Mouse (Mus musculus): Measurements from ENCODE around the gene Dab2. TPM values are rescaled to one million over a fixed set of nuclear protein-coding genes. Genes with fewer than 3 reads are reported as not detected.
A peak's percentile ranks its signal among the peaks of the same experiment; 100 is the strongest.

Dab2 gene
- polyA plus RNA-seq, 1 experiment from 2014 or later, result 66.0 TPM

DNA sequence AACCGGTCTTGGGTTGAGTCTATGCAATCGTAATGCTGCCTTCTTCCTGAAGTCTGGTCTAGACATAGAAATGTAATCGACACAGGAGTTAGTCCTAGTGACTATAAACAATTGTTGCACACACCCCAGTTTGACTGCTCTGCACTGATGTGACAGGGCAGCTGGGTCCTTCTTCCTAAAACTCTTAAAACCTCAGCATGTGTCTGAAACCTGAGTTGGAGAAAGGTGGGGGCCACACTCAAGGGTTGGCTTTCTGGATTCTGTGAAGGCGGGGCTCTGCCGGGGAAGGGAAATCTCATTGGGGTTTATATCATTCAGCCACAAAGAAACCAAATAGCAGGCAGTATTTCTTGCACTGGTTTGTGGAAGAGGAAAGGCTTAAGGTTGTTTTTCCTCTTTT, 104.6 kb downstream of the Dab2 start:
- Histone ChIP-seq H3K27me3 (ENCODE audit: control insufficient read depth, insufficient read depth, low read length) (no peaks in the 10 kb centered on the region), H3K9ac (replicated peaks; ENCODE audit: low read depth, low read length) (no peak overlapping the region), H3K9me3 (ENCODE audit: control insufficient read depth, low read depth, low read length) (no peaks in the 10 kb centered on the region), H3K36me3 (ENCODE audit: control insufficient read depth, insufficient read depth, low read length) (no peaks in the 10 kb centered on the region; the same call in 1 of the 2 replicates), H3K4me2 (replicated peaks; ENCODE audit: low read depth, low read length) (no peak overlapping the region), H3K4me1 (ENCODE audit: control insufficient read depth, insufficient read depth, low read length) (no peaks in the 10 kb centered on the region), H3K27ac (ENCODE audit: low read length) (no peak overlapping the region), H3K4me3 (ENCODE audit: low read depth, low read length) (no peak overlapping the region)
- WGBS, result 70% methylated on average over 5 of the region's 5 CpGs
- no peak for ATAC-seq (ENCODE audit: insufficient number of reproducible peaks, insufficient read depth, low FRiP score, low read depth)

GRCm38 (mm10) chr15:6406771-6407170, 107.2 kb downstream of the Dab2 start:
- Histone ChIP-seq H3K4me3 (ENCODE audit: low read depth, low read length) (no peak overlapping the region), H3K4me2 (replicated peaks; ENCODE audit: low read depth, low read length) (no peak overlapping the region), H3K9ac (replicated peaks; ENCODE audit: low read depth, low read length) (no peak overlapping the region), H3K4me1 (ENCODE audit: control insufficient read depth, insufficient read depth, low read length) (no peaks in the 10 kb centered on the region), H3K9me3 (ENCODE audit: control insufficient read depth, low read depth, low read length) (no peaks in the 10 kb centered on the region), H3K36me3 (ENCODE audit: control insufficient read depth, insufficient read depth, low read length) (no peaks in the 10 kb centered on the region), H3K27ac (ENCODE audit: low read length) (no peak overlapping the region), H3K27me3 (ENCODE audit: control insufficient read depth, insufficient read depth, low read length) (no peaks in the 10 kb centered on the region)
- WGBS, result 88% methylated on average over 6 of the region's 6 CpGs
- ATAC-seq (ENCODE audit: insufficient number of reproducible peaks, insufficient read depth, low FRiP score, low read depth), result no peak

DNA sequence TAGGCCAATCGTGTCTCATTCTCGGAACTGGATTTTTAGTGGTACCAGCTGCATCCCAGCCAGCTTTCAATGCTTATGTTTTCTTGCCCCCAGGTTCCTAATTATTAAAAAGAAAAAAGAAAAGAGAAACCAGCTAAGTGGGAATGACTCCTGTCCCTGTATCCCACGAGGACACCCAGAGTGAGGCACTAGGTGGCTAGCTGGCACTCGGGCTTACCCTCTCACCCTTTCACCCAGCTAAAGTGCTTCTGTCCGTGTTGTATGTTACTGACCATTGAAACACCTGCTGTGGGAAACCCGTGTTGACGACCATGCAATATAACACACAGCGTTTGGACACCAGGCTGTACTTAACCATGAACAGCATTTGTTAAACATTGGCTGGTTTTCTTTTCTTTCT, 109.4 kb downstream of the Dab2 start:
- WGBS, result 87% methylated on average over 8 of the region's 8 CpGs
- H3K27me3 ChIP-seq (ENCODE audit: control insufficient read depth, insufficient read depth, low read length), result no peaks in the 10 kb centered on the region

GRCm38 (mm10) chr15:6410161-6410560, 110.6 kb downstream of the Dab2 start:
- no peaks in the 10 kb centered on the region for H3K4me1 ChIP-seq (ENCODE audit: control insufficient read depth, insufficient read depth, low read length)
- no peak overlapping the region for H3K4me2 ChIP-seq (replicated peaks; ENCODE audit: low read depth, low read length)
- no peak overlapping the region for H3K4me3 ChIP-seq (ENCODE audit: low read depth, low read length)
- no peak overlapping the region for H3K9ac ChIP-seq (replicated peaks; ENCODE audit: low read depth, low read length)
- H3K9me3 ChIP-seq (ENCODE audit: control insufficient read depth, low read depth, low read length), result no peaks in the 10 kb centered on the region
- H3K27ac ChIP-seq (ENCODE audit: low read length), result no peak overlapping the region
- no peaks in the 10 kb centered on the region for H3K27me3 ChIP-seq (ENCODE audit: control insufficient read depth, insufficient read depth, low read length)
- no peak for ATAC-seq (ENCODE audit: insufficient number of reproducible peaks, insufficient read depth, low FRiP score, low read depth)
- no peaks in the 10 kb centered on the region for H3K36me3 ChIP-seq (ENCODE audit: control insufficient read depth, insufficient read depth, low read length)
- WGBS, result 69% methylated on average over 3 of the region's 3 CpGs

More for the DNA sequence above, 109.4 kb downstream of the Dab2 start:
- H3K4me1 ChIP-seq (ENCODE audit: control insufficient read depth, insufficient read depth, low read length), result no peaks in the 10 kb centered on the region
- no peak overlapping the region for H3K9ac ChIP-seq (replicated peaks; ENCODE audit: low read depth, low read length)
- H3K9me3 ChIP-seq (ENCODE audit: control insufficient read depth, low read depth, low read length), result no peaks in the 10 kb centered on the region
- H3K4me2 ChIP-seq (replicated peaks; ENCODE audit: low read depth, low read length), result no peak overlapping the region
- H3K4me3 ChIP-seq (ENCODE audit: low read depth, low read length), result no peak overlapping the region
- no peaks in the 10 kb centered on the region for H3K36me3 ChIP-seq (ENCODE audit: control insufficient read depth, insufficient read depth, low read length)
- no peak overlapping the region for H3K27ac ChIP-seq (ENCODE audit: low read length)
- ATAC-seq (ENCODE audit: insufficient number of reproducible peaks, insufficient read depth, low FRiP score, low read depth), result no peak

DNA sequence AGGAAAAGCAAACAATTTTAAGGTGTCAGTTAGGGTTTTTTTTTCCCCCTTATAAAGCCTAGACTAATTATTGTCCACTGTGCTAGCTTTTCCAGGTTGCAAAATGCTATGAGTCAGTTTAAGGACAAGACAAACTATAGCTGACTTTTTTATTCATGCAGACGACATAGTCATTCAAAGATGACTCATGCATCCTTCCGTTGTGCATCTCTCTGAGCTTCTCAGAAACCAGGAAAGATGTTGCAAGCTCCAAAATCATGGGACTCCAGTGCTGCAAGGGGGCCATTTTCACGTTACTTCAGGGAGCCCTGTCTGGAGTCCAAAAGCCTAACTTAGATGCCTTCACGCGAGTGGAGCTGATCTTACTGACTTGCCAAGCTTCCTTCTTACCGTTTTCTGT, 111.7 kb downstream of the Dab2 start:
- H3K9ac ChIP-seq (replicated peaks; ENCODE audit: low read depth, low read length), result no peak overlapping the region
- no peak overlapping the region for H3K4me3 ChIP-seq (ENCODE audit: low read depth, low read length)
- H3K36me3 ChIP-seq (ENCODE audit: control insufficient read depth, insufficient read depth, low read length), result no peaks in the 10 kb centered on the region
- H3K27me3 ChIP-seq (ENCODE audit: control insufficient read depth, insufficient read depth, low read length), result no peaks in the 10 kb centered on the region
- 85% methylated on average over 6 of the region's 6 CpGs for WGBS
- H3K9me3 ChIP-seq (ENCODE audit: control insufficient read depth, low read depth, low read length), result no peaks in the 10 kb centered on the region
- H3K4me2 ChIP-seq (replicated peaks; ENCODE audit: low read depth, low read length), result no peak overlapping the region
- H3K4me1 ChIP-seq (ENCODE audit: control insufficient read depth, insufficient read depth, low read length), result no peaks in the 10 kb centered on the region
- no peak overlapping the region for H3K27ac ChIP-seq (ENCODE audit: low read length)
- ATAC-seq (ENCODE audit: insufficient number of reproducible peaks, insufficient read depth, low FRiP score, low read depth), result no peak

DNA sequence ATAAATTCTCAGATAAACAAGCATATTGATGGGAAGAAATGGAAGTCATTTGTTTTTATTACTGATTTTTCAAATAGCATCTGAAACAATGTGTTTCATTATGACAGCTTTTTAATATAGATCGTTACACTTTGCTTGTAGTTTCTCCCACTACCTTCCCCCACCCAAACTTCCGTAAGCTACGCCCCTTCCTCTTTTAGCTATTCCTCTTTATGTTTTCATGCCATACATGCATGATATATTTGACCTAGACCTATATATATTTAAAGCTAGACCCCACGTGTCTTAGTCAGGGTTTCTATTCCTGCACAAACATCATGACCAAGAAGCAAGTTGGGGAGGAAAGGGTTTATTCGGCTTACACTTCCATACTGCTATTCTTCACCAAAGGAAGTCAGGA, 115.7 kb downstream of the Dab2 start:
- Histone ChIP-seq H3K27me3 (ENCODE audit: control insufficient read depth, insufficient read depth, low read length) (no peaks in the 10 kb centered on the region), H3K27ac (ENCODE audit: low read length) (no peak overlapping the region), H3K9me3 (ENCODE audit: control insufficient read depth, low read depth, low read length) (no peaks in the 10 kb centered on the region), H3K4me1 (ENCODE audit: control insufficient read depth, insufficient read depth, low read length) (no peaks in the 10 kb centered on the region), H3K4me3 (ENCODE audit: low read depth, low read length) (no peak overlapping the region), H3K4me2 (replicated peaks; ENCODE audit: low read depth, low read length) (no peak overlapping the region), H3K9ac (replicated peaks; ENCODE audit: low read depth, low read length) (no peak overlapping the region), H3K36me3 (ENCODE audit: control insufficient read depth, insufficient read depth, low read length) (no peaks in the 10 kb centered on the region; the same call in 1 of the 2 replicates)
- no peak for ATAC-seq (ENCODE audit: insufficient number of reproducible peaks, insufficient read depth, low FRiP score, low read depth)
- 84% methylated on average over 5 of the region's 5 CpGs for WGBS

GRCm38 (mm10) chr15:6431777-6432176, 132.2 kb downstream of the Dab2 start:
- H3K4me2 ChIP-seq (replicated peaks; ENCODE audit: low read depth, low read length), result no peak overlapping the region
- peaks cover 3% of the 10 kb centered on the region; the same call in 1 of the 2 replicates for H3K36me3 ChIP-seq (ENCODE audit: control insufficient read depth, insufficient read depth, low read length)
- H3K4me1 ChIP-seq (ENCODE audit: control insufficient read depth, insufficient read depth, low read length), result peaks cover 3% of the 10 kb centered on the region; the same call in 1 of the 2 replicates
- no peak for ATAC-seq (ENCODE audit: insufficient number of reproducible peaks, insufficient read depth, low FRiP score, low read depth)
- H3K27ac ChIP-seq (ENCODE audit: low read length), result peak overlapping the region; percentile 44; the same call in 1 of the 2 replicates
- no peak overlapping the region for H3K9ac ChIP-seq (replicated peaks; ENCODE audit: low read depth, low read length)
- H3K4me3 ChIP-seq (ENCODE audit: low read depth, low read length), result no peak overlapping the region
- WGBS, result 83% methylated on average over 7 of the region's 7 CpGs
- H3K9me3 ChIP-seq (ENCODE audit: control insufficient read depth, low read depth, low read length), result no peaks in the 10 kb centered on the region
- no peaks in the 10 kb centered on the region for H3K27me3 ChIP-seq (ENCODE audit: control insufficient read depth, insufficient read depth, low read length)

- peak overlapping the region; percentile 66 for H3K27ac ChIP-seq (ENCODE audit: low read length)
- no peak overlapping the region for H3K4me2 ChIP-seq (replicated peaks; ENCODE audit: low read depth, low read length)
- WGBS, result 49% methylated on average over 7 of the region's 7 CpGs
- no peak overlapping the region for H3K9ac ChIP-seq (replicated peaks; ENCODE audit: low read depth, low read length)
- no peak overlapping the region for H3K4me3 ChIP-seq (ENCODE audit: low read depth, low read length)
- peak; percentile 82; the same call in 1 of the 2 replicates for ATAC-seq (ENCODE audit: insufficient number of reproducible peaks, insufficient read depth, low FRiP score, low read depth)
- H3K27me3 ChIP-seq (ENCODE audit: control insufficient read depth, insufficient read depth, low read length), result no peaks in the 10 kb centered on the region
- H3K9me3 ChIP-seq (ENCODE audit: control insufficient read depth, low read depth, low read length), result no peaks in the 10 kb centered on the region
- peaks cover 3% of the 10 kb centered on the region; the same call in 1 of the 2 replicates for H3K4me1 ChIP-seq (ENCODE audit: control insufficient read depth, insufficient read depth, low read length)
- H3K36me3 ChIP-seq (ENCODE audit: control insufficient read depth, insufficient read depth, low read length), result peaks cover 3% of the 10 kb centered on the region; the same call in 1 of the 2 replicates
These were observed 132.8 kb downstream of the Dab2 start for GRCm38 (mm10) chr15:6432411-6432810.

GRCm38 (mm10) chr15:6435281-6435680, 135.7 kb downstream of the Dab2 start:
- H3K36me3 ChIP-seq (ENCODE audit: control insufficient read depth, insufficient read depth, low read length), result peaks cover 3% of the 10 kb centered on the region; the same call in 1 of the 2 replicates
- H3K27ac ChIP-seq (ENCODE audit: low read length), result no peak overlapping the region
- H3K4me3 ChIP-seq (ENCODE audit: low read depth, low read length), result no peak overlapping the region
- peaks cover 3% of the 10 kb centered on the region; the same call in 1 of the 2 replicates for H3K4me1 ChIP-seq (ENCODE audit: control insufficient read depth, insufficient read depth, low read length)
- H3K9me3 ChIP-seq (ENCODE audit: control insufficient read depth, low read depth, low read length), result no peaks in the 10 kb centered on the region
- no peak overlapping the region for H3K4me2 ChIP-seq (replicated peaks; ENCODE audit: low read depth, low read length)
- no peak overlapping the region for H3K9ac ChIP-seq (replicated peaks; ENCODE audit: low read depth, low read length)
- 94% methylated on average over 7 of the region's 7 CpGs for WGBS
- no peak for ATAC-seq (ENCODE audit: insufficient number of reproducible peaks, insufficient read depth, low FRiP score, low read depth)
- H3K27me3 ChIP-seq (ENCODE audit: control insufficient read depth, insufficient read depth, low read length), result no peaks in the 10 kb centered on the region
